Mouse (Mus musculus) CH12.LX (cell line): Measurements from ENCODE around the gene Enah. TPM values are rescaled to one million over a fixed set of nuclear protein-coding genes. Genes with fewer than 3 reads are reported as not detected.

Source experiments
- DNase-seq: peaks from one replicate; pipeline ENCODE4 v3.0.0-alpha.2; 2013; ENCODE audit errors: extremely low read depth
- H3K27ac ChIP-seq: 2 replicates; pipeline ENCODE4 v1.5.1; 2012; ENCODE audit warnings: low read depth, mild to moderate bottlenecking, control low read depth, moderate library complexity; ENCODE audit not compliant: insufficient read depth
- H3K27me3 ChIP-seq: replicated peaks from 2 replicates; pipeline ENCODE3; 2012; ENCODE audit warnings: inconsistent platforms
- H3K36me3 ChIP-seq, 2 experiments: replicated peaks in 1 of 2; 2 replicates each; pipeline versions ENCODE3 to v1.6.1; 2012; ENCODE audit warnings: inconsistent platforms in 1 of 2, low read length in 1 of 2, mild to moderate bottlenecking in 1 of 2, mixed read lengths in 1 of 2, moderate library complexity in 1 of 2; ENCODE audit not compliant: control insufficient read depth in 1 of 2, insufficient read depth in 1 of 2
- H3K4me1 ChIP-seq, 2 experiments: 2 replicates each; pipeline ENCODE4 v1.6.1; 2012; ENCODE audit warnings: inconsistent platforms in 1 of 2, moderate library complexity in 1 of 2; ENCODE audit not compliant: insufficient read depth in 2 of 2, control insufficient read depth in 1 of 2
- H3K4me2 ChIP-seq: 2 replicates; pipeline ENCODE4 v1.6.1; 2012; ENCODE audit warnings: low read depth, mild to moderate bottlenecking, control low read depth; ENCODE audit not compliant: poor library complexity, insufficient read depth, severe bottlenecking
- H3K4me3 ChIP-seq, 3 experiments: fragments of 150-350 bp in 1 of 3; sonication (generic) in 1 of 3; replicated peaks in 1 of 3; 2 replicates each; pipeline versions ENCODE3 to v1.5.1; 2011 to 2012; ENCODE audit warnings: low read depth in 2 of 3, low read length in 2 of 3, mild to moderate bottlenecking in 2 of 3, moderate library complexity in 2 of 3, control low read depth in 1 of 3, improper control_type of control experiment in 1 of 3, inconsistent platforms in 1 of 3, mixed read lengths in 1 of 3; ENCODE audit not compliant: poor library complexity in 1 of 3
- H3K79me2 ChIP-seq: replicated peaks from 2 replicates; pipeline ENCODE4 v1.6.1; 2012; ENCODE audit warnings: mild to moderate bottlenecking, moderate library complexity; ENCODE audit not compliant: control insufficient read depth, poor library complexity, insufficient read depth, severe bottlenecking; ENCODE audit errors: extremely low read depth
- H3K9ac ChIP-seq: 2 replicates; pipeline ENCODE4 v1.6.1; 2012; ENCODE audit warnings: low read depth, mild to moderate bottlenecking, control low read depth, moderate library complexity; ENCODE audit not compliant: insufficient read depth
- H3K9me3 ChIP-seq: replicated peaks from 2 replicates; pipeline ENCODE3; 2012; ENCODE audit warnings: low read length, inconsistent platforms, mixed read lengths
- BHLHE40 ChIP-seq: IDR thresholded peaks from 2 replicates; pipeline ENCODE4 v1.6.1; 2011; ENCODE audit warnings: mild to moderate bottlenecking, low read depth, low read length, improper control_type of control experiment
- CHD1 ChIP-seq: IDR thresholded peaks from 2 replicates; pipeline ENCODE4 v1.6.1; 2012; ENCODE audit warnings: low read depth, low read length, improper control_type of control experiment, inconsistent platforms
- CHD2 ChIP-seq: IDR thresholded peaks from 2 replicates; pipeline ENCODE4 v1.6.1; 2011; ENCODE audit warnings: low read length, improper control_type of control experiment
- E2F4 ChIP-seq: IDR thresholded peaks from 2 replicates; pipeline ENCODE4 v1.6.1; 2011; ENCODE audit warnings: low read depth, low read length, improper control_type of control experiment; ENCODE audit not compliant: insufficient replicate concordance
- GABPA ChIP-seq: IDR thresholded peaks from 2 replicates; pipeline ENCODE4 v1.6.1; 2012; ENCODE audit warnings: low read depth, low read length, improper control_type of control experiment, inconsistent platforms; ENCODE audit not compliant: insufficient replicate concordance
- HCFC1 ChIP-seq: IDR thresholded peaks from 2 replicates; pipeline ENCODE4 v1.6.1; 2012; ENCODE audit warnings: low read depth, mild to moderate bottlenecking, inconsistent platforms, low read length, improper control_type of control experiment
- JUND ChIP-seq: conservative IDR thresholded peaks from 2 replicates; pipeline ENCODE4 v1.6.1; 2011; ENCODE audit warnings: low read depth, low read length, improper control_type of control experiment
- KAT2A ChIP-seq: IDR thresholded peaks from 2 replicates; pipeline ENCODE4 v1.6.1; 2012; ENCODE audit warnings: low read length, improper control_type of control experiment, inconsistent platforms; ENCODE audit not compliant: insufficient replicate concordance
- MAZ ChIP-seq: IDR thresholded peaks from 2 replicates; pipeline ENCODE4 v1.6.1; 2012; ENCODE audit warnings: low read depth, mild to moderate bottlenecking, inconsistent platforms, low read length, improper control_type of control experiment, moderate library complexity
- MEF2A ChIP-seq: IDR thresholded peaks from 2 replicates; pipeline ENCODE4 v1.6.1; 2014; ENCODE audit warnings: low read depth, mild to moderate bottlenecking, inconsistent platforms, low read length, improper control_type of control experiment, borderline replicate concordance
- MXI1 ChIP-seq: IDR thresholded peaks from 2 replicates; pipeline ENCODE4 v1.6.1; 2011; ENCODE audit warnings: mild to moderate bottlenecking, low read depth, low read length, improper control_type of control experiment
- MYC ChIP-seq: IDR thresholded peaks from 2 replicates; pipeline ENCODE4 v1.6.1; 2011; ENCODE audit warnings: low read depth, mild to moderate bottlenecking, improper control_type of control experiment, low read length
- NELFE ChIP-seq: IDR thresholded peaks from 2 replicates; pipeline ENCODE4 v1.6.1; 2011; ENCODE audit warnings: low read depth, low read length, improper control_type of control experiment
- PAX5 ChIP-seq: IDR thresholded peaks from 2 replicates; pipeline ENCODE4 v1.6.1; 2012; ENCODE audit warnings: low read length, inconsistent platforms, mixed read lengths
- POLR2A ChIP-seq: IDR thresholded peaks from 2 replicates; pipeline ENCODE4 v1.6.1; 2011; ENCODE audit warnings: low read depth, mild to moderate bottlenecking, improper control_type of control experiment, low read length
- POLR2AphosphoS2 ChIP-seq: IDR thresholded peaks from 2 replicates; pipeline ENCODE4 v1.6.1; 2011; ENCODE audit warnings: low read depth, low read length, improper control_type of control experiment
- RAD21 ChIP-seq: IDR thresholded peaks from 2 replicates; pipeline ENCODE4 v1.6.1; 2011; ENCODE audit warnings: low read depth, mild to moderate bottlenecking, low read length, improper control_type of control experiment, moderate library complexity
- RCOR1 ChIP-seq: conservative IDR thresholded peaks from 2 replicates; pipeline ENCODE4 v1.6.1; 2012; ENCODE audit warnings: low read depth, mild to moderate bottlenecking, inconsistent platforms, low read length, improper control_type of control experiment
- SIN3A ChIP-seq: IDR thresholded peaks from 2 replicates; pipeline ENCODE4 v1.6.1; 2012; ENCODE audit warnings: low read length, improper control_type of control experiment, inconsistent platforms
- SMC3 ChIP-seq: IDR thresholded peaks from 2 replicates; pipeline ENCODE4 v1.6.1; 2011; ENCODE audit warnings: low read depth, low read length, improper control_type of control experiment
- TBP ChIP-seq: conservative IDR thresholded peaks from 2 replicates; pipeline ENCODE4 v1.6.1; 2011; ENCODE audit warnings: low read depth, low read length, improper control_type of control experiment
- USF1 ChIP-seq: IDR thresholded peaks from 2 replicates; pipeline ENCODE4 v1.6.1; 2014; ENCODE audit warnings: low read depth, mild to moderate bottlenecking, inconsistent platforms, low read length, improper control_type of control experiment
- ZC3H11A ChIP-seq: IDR thresholded peaks from 2 replicates; pipeline ENCODE4 v1.6.1; 2012; ENCODE audit warnings: low read depth, mild to moderate bottlenecking, inconsistent platforms, low read length, improper control_type of control experiment
- ZMIZ1 ChIP-seq: IDR thresholded peaks from 2 replicates; pipeline ENCODE4 v1.6.1; 2012; ENCODE audit warnings: low read depth, mild to moderate bottlenecking, inconsistent platforms, low read length, improper control_type of control experiment
- dilution Hi-C: fragments of 300-500 bp; cut with MboI; formaldehyde crosslinking; loops from 2 replicates; pipeline ENCODE4 v1.14.3; 2020; ENCODE audit warnings: low sequenced_read_pairs; ENCODE audit not compliant: extremely low pct_unique_long_range_greater_than_20kb, extremely low pct_ligation_motif_present
- in situ Hi-C: fragments of 300-500 bp; cut with MboI; formaldehyde crosslinking; loops from 3 replicates; pipeline ENCODE4 v1.14.3; 2019; ENCODE audit warnings: low sequenced_read_pairs, low pct_ligation_motif_present, low pct_unique_long_range_greater_than_20kb, mixed read lengths
- polyA plus RNA-seq: library from polyadenylated mRNA; unstranded; fragments of >175 nt; gene quantifications from 2 replicates; pipeline ENCODE4 v1.2.1, GENCODE M21; 2012; ENCODE audit warnings: low read depth; ENCODE audit not compliant: insufficient read length
- total RNA-seq, 2 experiments: library from RNA; depleted of rRNA; stranded (reverse); fragments of 300-350 nt in 1 of 2; fragments of >200 nt in 1 of 2; gene quantifications; 2 replicates each; pipeline ENCODE4 v1.2.3; 2012 to 2014

The Enah gene
- total and polyA plus RNA-seq, 3 experiments: 45.3 to 75.3 (median 72.6) TPM

- dilution Hi-C loops: no loop called here
- no peak for DNase-seq
- in situ Hi-C loops: no loop called here
- Histone ChIP-seq H3K4me1 (peaks cover 0 to 3% of the 10 kb centered on the region in 2 experiments; a peak in 1 of 4 replicates), H3K4me2 (no peak overlapping the region), H3K79me2 (no peaks in the 10 kb centered on the region), H3K9ac (no peak overlapping the region), H3K9me3 (no peaks in the 10 kb centered on the region), H3K4me3 (no peak overlapping the region), H3K27ac (no peak overlapping the region), H3K36me3 (no peaks in the 10 kb centered on the region), H3K27me3 (no peaks in the 10 kb centered on the region)
- TF ChIP-seq KAT2A (no peak), PAX5 (no peak), CHD2 (no peak), CHD1 (no peak), BHLHE40 (no peak), SMC3 (no peak), NELFE (no peak), ZC3H11A (no peak), TBP (no peak), SIN3A (no peak), E2F4 (no peak)
These were observed 12.0 kb upstream of the Enah start for GRCm38 (mm10) chr1:182031757-182032156.

GRCm38 (mm10) chr1:182031066-182031465 is 11.3 kb upstream of the Enah start:
- Histone ChIP-seq H3K27ac (no peak overlapping the region), H3K9me3 (no peaks in the 10 kb centered on the region), H3K79me2 (no peaks in the 10 kb centered on the region), H3K4me2 (no peak overlapping the region), H3K4me3 (no peak overlapping the region), H3K4me1 (peaks cover 0 to 3% of the 10 kb centered on the region in 2 experiments; a peak in 1 of 4 replicates), H3K27me3 (no peaks in the 10 kb centered on the region), H3K9ac (no peak overlapping the region), H3K36me3 (no peaks in the 10 kb centered on the region)
- TF ChIP-seq NELFE (no peak), CHD1 (no peak), RAD21 (no peak), USF1 (no peak), ZMIZ1 (no peak), ZC3H11A (no peak), MYC (no peak), POLR2AphosphoS2 (no peak), RCOR1 (no peak), KAT2A (no peak), MXI1 (no peak), POLR2A (no peak), SIN3A (no peak), MEF2A (no peak), GABPA (no peak), HCFC1 (no peak), JUND (no peak), MAZ (no peak)
- DNase-seq: no peak
- in situ Hi-C loops (no loop called here), dilution Hi-C loops (no loop called here)
